Mouse (Mus musculus) adrenal gland, postnatal 25 days (tissue): Measurements from ENCODE around the gene Prdx4. TPM values are rescaled to one million over a fixed set of nuclear protein-coding genes. Genes with fewer than 3 reads are reported as not detected.
A peak's percentile ranks its signal among the peaks of the same experiment; 100 is the strongest.
"Not testable (repeated sequence)": the region's sequence is repeated elsewhere in the genome, so short reads cannot be mapped to it uniquely, and the experiment has no call there.

ENCODE experiments used
- DNase-seq: peaks from one replicate; pipeline ENCODE4 v3.0.0; 2021; ENCODE audit warnings: mixed read lengths
- long read RNA-seq: library from polyadenylated mRNA; stranded (forward); transcript quantifications from one replicate; pipeline ENCODE4 v2.0.0, GENCODE M21; 2021
- total RNA-seq: library from RNA; stranded (reverse); gene quantifications from 2 replicates; pipeline ENCODE4 v1.2.3, GENCODE M21; 2021

Gene Prdx4
- total RNA-seq: 29.6 and 39.0 TPM in 2 replicates
- long read RNA-seq, transcript Prdx4-201 (7 exons, 990 nt): major isoform, 109 of 118 reads
- long read RNA-seq, partial matches to known transcripts: 7 of 118 reads
- long read RNA-seq, other reads (novel, unspliced or antisense): 2 of 118 reads

GRCm38 (mm10) chrX:155340654-155341053 is at the start of gene Prdx4:
Gene Prdx4 (minus strand): TSS chrX:155340754.
- no peak for DNase-seq

- DNase-seq: peak; percentile 1
Observed at GRCm38 (mm10) chrX:155376538-155376937, 36.0 kb upstream of the Prdx4 start.

- DNase-seq: no peak
Observed at GRCm38 (mm10) chrX:155375458-155375857, 34.9 kb upstream of the Prdx4 start.

GRCm38 (mm10) chrX:155370110-155370509 is 29.6 kb upstream of the Prdx4 start:
- DNase-seq: not testable (repeated sequence)

- DNase-seq: no peak
Observed at GRCm38 (mm10) chrX:155365095-155365494, 24.5 kb upstream of the Prdx4 start.

GRCm38 (mm10) chrX:155346249-155346648 is 5.7 kb upstream of the Prdx4 start:
- no peak for DNase-seq

GRCm38 (mm10) chrX:155337905-155338721 is 2.4 kb downstream of the Prdx4 start:
- peak; percentile 79 for DNase-seq

GRCm38 (mm10) chrX:155337567-155337904 is 3.0 kb downstream of the Prdx4 start:
- no peak for DNase-seq

GRCm38 (mm10) chrX:155318005-155318404 is 22.5 kb downstream of the Prdx4 start:
- no peak for DNase-seq

GRCm38 (mm10) chrX:155306390-155306789 is 34.2 kb downstream of the Prdx4 start:
- no peak for DNase-seq

GRCm38 (mm10) chrX:155280427-155281044 is 60.0 kb downstream of the Prdx4 start:
- no peak for DNase-seq

- DNase-seq: no peak
Observed at GRCm38 (mm10) chrX:155278483-155278882, 62.1 kb downstream of the Prdx4 start.

Other genes with a start within 250 kb of the Prdx4 start
- not detected in 2 replicates for gene Magea2, start 247.1 kb downstream of the Prdx4 start, total RNA-seq
- gene Cldn34b2, start 212.3 kb downstream of the Prdx4 start, total RNA-seq: not detected in 2 replicates
- gene Sat1, start 124.3 kb downstream of the Prdx4 start, total RNA-seq: 169 and 174 TPM in 2 replicates
- 43.7 and 47.6 TPM in 2 replicates for gene Acot9, start 78.3 kb downstream of the Prdx4 start, total RNA-seq